Mouse (Mus musculus) frontal cortex, adult (tissue): Measurements from ENCODE around the gene Asah2.
A peak's percentile ranks its signal among the peaks of the same experiment; 100 is the strongest.
"Not testable (repeated sequence)": the region's sequence is repeated elsewhere in the genome, so short reads cannot be mapped to it uniquely, and the experiment has no call there.

ENCODE experiments used
- ATAC-seq: cut with Nextera tagmentation; 2 replicates; pipeline ENCODE4 v1.9.2; 2017; ENCODE audit warnings: mild to moderate bottlenecking, moderate library complexity, mixed read lengths; ENCODE audit not compliant: low TSS enrichment

Gene Asah2

GRCm38 (mm10) chr19:32102976-32103300 lies 5.1 kb downstream of the Asah2 start:
- ATAC-seq, result peak; percentile 88

- peak; percentile 56 for ATAC-seq
Observed at GRCm38 (mm10) chr19:32102294-32102975, 5.6 kb downstream of the Asah2 start.

GRCm38 (mm10) chr19:32098582-32098981 lies 9.4 kb downstream of the Asah2 start:
- no peak for ATAC-seq

GRCm38 (mm10) chr19:32092358-32092757 lies 15.7 kb downstream of the Asah2 start:
- ATAC-seq, result no peak

- no peak for ATAC-seq
Observed at GRCm38 (mm10) chr19:32090804-32091203, 17.2 kb downstream of the Asah2 start.

GRCm38 (mm10) chr19:32088570-32088969 lies 19.4 kb downstream of the Asah2 start:
- ATAC-seq, result no peak

- no peak for ATAC-seq
Observed at GRCm38 (mm10) chr19:32087736-32088470, 20.1 kb downstream of the Asah2 start.

GRCm38 (mm10) chr19:32084813-32085212 lies 23.2 kb downstream of the Asah2 start:
- not testable (repeated sequence) for ATAC-seq

GRCm38 (mm10) chr19:32070340-32070739 lies 37.7 kb downstream of the Asah2 start:
- no peak for ATAC-seq

- no peak for ATAC-seq
Observed at GRCm38 (mm10) chr19:32069598-32069997, 38.4 kb downstream of the Asah2 start.

- no peak for ATAC-seq
Observed at GRCm38 (mm10) chr19:32067669-32068068, 40.3 kb downstream of the Asah2 start.

- no peak for ATAC-seq
Observed at GRCm38 (mm10) chr19:32061294-32061693, 46.7 kb downstream of the Asah2 start.

- ATAC-seq, result no peak
Observed at GRCm38 (mm10) chr19:32056252-32056651, 51.8 kb downstream of the Asah2 start.

GRCm38 (mm10) chr19:32055725-32056124 lies 52.3 kb downstream of the Asah2 start:
- ATAC-seq, result no peak

GRCm38 (mm10) chr19:32051251-32051650 lies 56.8 kb downstream of the Asah2 start:
- ATAC-seq, result no peak

- ATAC-seq, result no peak
Observed at GRCm38 (mm10) chr19:32032881-32033280, 75.1 kb downstream of the Asah2 start.

- ATAC-seq, result peak; percentile 90
Observed at GRCm38 (mm10) chr19:32030430-32030829, 77.6 kb downstream of the Asah2 start.

- no peak for ATAC-seq
Observed at GRCm38 (mm10) chr19:32025443-32025842, 82.6 kb downstream of the Asah2 start.

- no peak for ATAC-seq
Observed at GRCm38 (mm10) chr19:32019722-32020121, 88.3 kb downstream of the Asah2 start.

- ATAC-seq, result no peak
Observed at GRCm38 (mm10) chr19:32018585-32018984, 89.4 kb downstream of the Asah2 start.

GRCm38 (mm10) chr19:32018053-32018452 lies 90.0 kb downstream of the Asah2 start:
- no peak for ATAC-seq

- no peak for ATAC-seq
Observed at GRCm38 (mm10) chr19:32002623-32003022, 105.4 kb downstream of the Asah2 start.

- no peak for ATAC-seq
Observed at GRCm38 (mm10) chr19:31996916-31997315, 111.1 kb downstream of the Asah2 start.
